Mouse (Mus musculus): ENCODE measurements at regions not wholly inside any gene's neighbourhood (a gene's known extent, or its start where the extent isn't known, plus 50 kb on each side); places are given as distances from the start of the nearest gene placed in this dataset.

DNA sequence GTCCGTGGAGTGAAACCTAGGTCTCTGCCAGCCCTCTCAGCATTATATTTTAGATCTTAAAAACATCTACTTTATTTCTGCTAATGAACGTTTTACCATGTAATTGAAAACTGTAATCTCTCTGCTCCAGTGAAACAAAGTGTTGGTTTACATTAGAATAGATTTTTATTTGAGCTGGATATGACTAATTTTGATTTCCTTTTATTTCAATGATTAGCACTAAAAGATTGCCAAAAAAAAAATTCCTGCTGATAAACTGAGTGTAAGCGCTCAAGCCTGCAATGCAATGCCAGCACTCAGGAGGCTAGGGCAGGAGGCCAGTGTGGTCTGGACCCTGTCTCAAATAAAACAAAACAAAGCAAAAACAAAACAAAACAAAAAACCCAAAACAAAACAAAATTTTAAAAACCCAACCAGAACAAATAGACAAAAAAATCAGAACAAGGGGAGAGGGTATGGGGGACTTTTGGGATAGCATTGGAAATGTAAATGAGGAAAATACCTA lies 69.3 kb upstream of the E2f3 start:
- H3K27me3 ChIP-seq (ENCODE audit: low read depth, poor library complexity, severe bottlenecking): no peaks in the 10 kb centered on the region
- no peak for DNase-seq (ENCODE audit: low spot score)
- 88% methylated on average over 3 of the region's 3 CpGs for WGBS
- H3K27ac ChIP-seq: no peak overlapping the region
- no peaks in the 10 kb centered on the region for H3K36me3 ChIP-seq
- H3K4me1 ChIP-seq: peaks cover 11% of the 10 kb centered on the region
- no peak overlapping the region for H3K4me3 ChIP-seq
- no peaks in the 10 kb centered on the region for H3K9me3 ChIP-seq (replicated peaks)

DNA sequence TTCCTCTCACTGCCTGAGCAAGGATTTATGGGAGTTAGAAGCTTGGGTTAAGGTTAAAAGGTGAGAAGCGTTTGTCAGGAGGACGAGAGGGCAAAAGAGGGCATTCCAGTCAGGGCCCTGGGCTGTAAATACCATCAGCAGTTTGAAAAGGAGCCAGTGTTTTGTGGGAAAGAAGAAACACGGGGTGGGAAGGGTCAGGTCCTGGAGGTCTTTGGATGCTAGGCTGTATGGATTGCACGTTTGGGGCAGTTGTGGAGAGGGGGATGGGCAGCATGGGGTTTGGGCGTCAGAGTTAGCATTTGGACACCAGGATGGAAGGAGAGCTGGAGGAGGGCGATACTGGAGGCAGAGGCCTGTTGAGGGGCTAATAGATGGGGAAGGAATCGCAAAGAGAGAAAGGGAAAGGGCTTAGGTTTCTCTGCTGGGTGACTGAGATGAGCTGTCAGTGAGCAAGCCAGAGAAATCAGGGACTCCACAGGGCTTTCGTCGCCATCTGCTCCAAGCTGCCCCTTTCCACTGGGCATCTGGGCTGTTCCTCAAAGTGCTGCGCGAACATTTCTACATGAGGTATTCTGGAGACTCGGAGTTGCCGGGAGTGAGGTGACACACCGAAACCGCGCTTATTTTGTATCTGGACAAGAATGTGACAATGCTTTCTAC lies 66.2 kb upstream of the E2f3 start:
- Histone ChIP-seq H3K27ac (no peak overlapping the region; the same call in 1 of the 2 replicates), H3K27me3 (ENCODE audit: low read depth, poor library complexity, severe bottlenecking) (no peaks in the 10 kb centered on the region), H3K9me3 (replicated peaks) (no peaks in the 10 kb centered on the region), H3K36me3 (no peaks in the 10 kb centered on the region), H3K4me3 (no peak overlapping the region), H3K4me1 (peaks cover 11% of the 10 kb centered on the region)
- 43% methylated on average over 16 of the region's 16 CpGs for WGBS
- DNase-seq (ENCODE audit: low spot score): peak; percentile 40

DNA sequence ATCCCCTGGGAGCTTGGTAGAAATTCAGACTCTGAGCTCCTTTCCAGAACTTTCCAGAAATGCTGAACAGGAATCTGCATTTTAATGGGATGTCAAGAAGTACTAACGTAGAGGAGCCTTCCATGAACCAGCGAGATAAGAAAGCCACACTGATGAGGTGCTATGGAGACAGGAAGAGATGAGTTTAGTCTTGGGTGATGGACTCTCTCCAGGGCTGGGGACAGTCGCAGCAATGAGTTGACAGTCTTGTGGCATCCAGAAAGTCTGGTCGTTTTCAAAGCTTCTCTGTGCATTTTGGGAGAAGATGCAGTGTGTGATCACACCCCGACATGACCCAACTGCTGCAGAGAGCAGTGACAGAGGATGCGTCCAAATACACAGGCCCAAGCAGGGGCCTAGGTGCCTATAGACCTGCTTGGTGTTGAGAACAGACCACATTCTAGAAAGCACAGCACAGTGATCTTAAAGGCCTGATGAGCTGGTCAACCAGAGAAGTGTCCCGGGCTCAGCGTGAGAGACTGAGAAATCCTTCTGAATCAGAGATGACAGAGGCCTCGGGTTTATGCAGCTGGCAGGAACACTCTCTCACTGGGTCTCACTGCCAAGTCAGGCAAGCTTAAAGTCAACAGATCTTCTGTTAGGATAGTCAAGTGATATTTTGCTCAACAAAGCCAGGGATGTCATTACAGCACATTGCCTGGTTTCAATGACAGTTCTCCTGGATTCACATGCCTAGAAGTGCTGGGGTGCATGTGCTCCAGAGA lies 65.1 kb upstream of the E2f3 start:
- H3K27ac ChIP-seq: no peak overlapping the region
- 82% methylated on average over 9 of the region's 9 CpGs for WGBS
- no peaks in the 10 kb centered on the region for H3K9me3 ChIP-seq (replicated peaks)
- no peak overlapping the region for H3K4me3 ChIP-seq
- peaks cover 11% of the 10 kb centered on the region for H3K4me1 ChIP-seq
- no peaks in the 10 kb centered on the region for H3K27me3 ChIP-seq (ENCODE audit: low read depth, poor library complexity, severe bottlenecking)
- H3K36me3 ChIP-seq: no peaks in the 10 kb centered on the region
- no peak for DNase-seq (ENCODE audit: low spot score)

DNA sequence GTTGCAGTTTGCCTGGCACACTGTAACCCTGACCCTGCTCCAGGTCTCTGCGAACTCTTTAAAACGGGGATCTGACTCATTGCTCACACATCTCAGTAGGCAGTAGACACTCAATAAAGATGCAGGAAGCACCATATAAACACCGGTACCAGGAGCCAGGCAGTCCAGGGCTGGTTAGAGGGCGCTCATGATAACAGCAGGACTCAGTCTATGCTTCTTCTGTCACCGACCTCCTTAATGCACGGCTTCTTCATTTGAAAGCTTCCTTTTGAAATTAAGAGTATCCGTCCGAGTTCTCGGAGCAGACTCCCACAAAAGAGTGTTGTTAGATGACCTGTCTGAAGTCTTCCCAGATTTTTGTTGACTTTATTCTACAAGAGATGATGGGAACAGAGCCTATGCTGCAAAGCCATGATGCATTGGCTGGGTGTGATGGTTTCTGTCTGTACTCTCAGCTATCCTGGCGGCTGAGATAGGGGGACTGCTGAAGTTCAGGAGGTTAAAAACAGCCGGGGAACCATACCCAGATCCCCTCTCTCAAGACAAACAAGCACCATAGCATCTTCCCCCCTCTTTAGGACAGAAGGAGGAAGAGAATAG lies 62.5 kb upstream of the E2f3 start:
- no peaks in the 10 kb centered on the region for H3K27me3 ChIP-seq (ENCODE audit: low read depth, poor library complexity, severe bottlenecking)
- 74% methylated on average over 11 of the region's 11 CpGs for WGBS

DNA sequence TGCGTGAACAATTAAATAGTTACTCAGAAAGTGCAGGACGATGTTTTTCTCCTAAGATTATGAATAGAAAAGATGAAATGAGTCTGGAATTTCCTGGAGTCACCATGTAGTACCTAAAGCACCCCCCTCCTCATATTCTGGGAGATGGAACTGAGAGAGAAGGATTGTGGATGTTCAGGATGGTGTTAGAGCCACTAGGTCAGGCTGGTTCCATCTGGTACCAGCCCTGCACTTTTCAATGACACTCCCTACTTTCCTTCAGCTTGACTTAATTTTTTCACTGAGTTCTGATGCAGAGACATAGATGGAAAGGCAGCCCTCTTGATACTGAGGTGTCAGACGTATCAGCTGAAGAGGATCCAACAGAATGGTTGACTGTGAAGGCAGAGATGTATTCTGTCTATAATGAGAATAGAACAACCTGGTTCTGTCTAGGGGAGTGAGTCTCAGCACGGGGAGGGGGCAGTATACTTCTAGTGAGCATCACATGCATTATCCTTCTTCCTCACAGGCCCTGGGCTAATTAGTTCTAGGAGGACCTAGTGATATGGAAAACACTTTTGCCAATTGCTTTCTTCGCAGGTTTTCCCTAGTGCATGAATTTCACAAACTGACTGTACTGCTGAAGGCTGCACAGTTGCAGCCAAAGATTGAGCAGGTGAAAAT lies 60.8 kb upstream of the E2f3 start:
- DNase-seq (ENCODE audit: low spot score): no peak
- WGBS: 88% methylated on average over 5 of the region's 5 CpGs
- no peak overlapping the region for H3K27ac ChIP-seq

More for the DNA sequence above, 62.5 kb upstream of the E2f3 start:
- Histone ChIP-seq H3K9me3 (replicated peaks) (no peaks in the 10 kb centered on the region), H3K4me3 (no peak overlapping the region), H3K36me3 (no peaks in the 10 kb centered on the region), H3K27ac (no peak overlapping the region), H3K4me1 (peaks cover 11% of the 10 kb centered on the region)
- DNase-seq (ENCODE audit: low spot score): no peak

DNA sequence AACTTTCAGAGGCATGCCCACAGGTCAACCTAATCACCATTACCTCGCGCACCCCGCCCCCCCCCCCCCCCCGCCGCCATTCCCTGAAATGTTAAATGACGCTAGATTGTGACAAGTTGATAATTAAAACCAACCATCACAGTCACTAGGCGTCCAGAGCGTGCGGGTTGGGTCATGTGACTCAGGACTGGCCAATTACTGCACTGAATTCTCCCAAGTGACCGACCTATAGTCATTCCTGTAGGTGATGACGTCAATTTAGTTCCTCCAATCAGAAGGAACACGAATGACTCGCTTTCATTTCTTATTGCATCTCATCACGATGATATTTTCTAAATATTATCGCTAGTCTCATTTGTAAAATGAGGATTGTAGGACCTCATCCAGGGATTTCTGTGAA lies 60.2 kb upstream of the E2f3 start:
- Histone ChIP-seq H3K27ac (no peak overlapping the region), H3K9me3 (replicated peaks) (no peaks in the 10 kb centered on the region), H3K36me3 (no peaks in the 10 kb centered on the region), H3K4me1 (no peaks in the 10 kb centered on the region), H3K4me3 (no peak overlapping the region), H3K27me3 (ENCODE audit: low read depth, poor library complexity, severe bottlenecking) (no peaks in the 10 kb centered on the region)
- 66% methylated on average over 15 of the region's 15 CpGs for WGBS
- DNase-seq (ENCODE audit: low spot score): no peak

More for the DNA sequence above, 60.8 kb upstream of the E2f3 start:
- Histone ChIP-seq H3K9me3 (replicated peaks) (no peaks in the 10 kb centered on the region), H3K27me3 (ENCODE audit: low read depth, poor library complexity, severe bottlenecking) (no peaks in the 10 kb centered on the region), H3K4me3 (no peak overlapping the region), H3K36me3 (no peaks in the 10 kb centered on the region), H3K4me1 (peaks cover 3% of the 10 kb centered on the region)

DNA sequence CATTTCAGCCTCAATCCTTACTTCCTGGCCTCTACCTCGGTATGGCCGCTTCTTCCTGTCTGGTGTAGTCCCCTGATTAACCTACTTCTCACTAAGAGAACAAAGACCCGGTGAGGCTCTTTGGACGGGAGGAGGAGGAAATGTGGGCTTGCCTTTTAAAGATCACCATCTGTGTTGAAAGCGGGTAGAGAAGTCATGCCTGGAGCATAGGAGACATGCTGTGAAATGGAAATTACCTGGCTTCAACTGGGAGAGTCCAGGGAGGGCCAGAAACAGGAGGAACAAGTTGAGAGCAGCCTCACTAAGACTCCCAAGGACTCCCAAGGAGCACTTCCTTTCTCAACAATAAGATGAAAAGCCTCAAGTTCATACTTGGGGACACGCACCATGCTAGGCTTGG lies 59.4 kb upstream of the E2f3 start:
- H3K27me3 ChIP-seq (ENCODE audit: low read depth, poor library complexity, severe bottlenecking): no peaks in the 10 kb centered on the region
- no peak for DNase-seq (ENCODE audit: low spot score)
- no peaks in the 10 kb centered on the region for H3K9me3 ChIP-seq (replicated peaks)
- WGBS: 78% methylated on average over 6 of the region's 6 CpGs
- no peaks in the 10 kb centered on the region for H3K36me3 ChIP-seq
- no peak overlapping the region for H3K4me3 ChIP-seq
- H3K4me1 ChIP-seq: no peaks in the 10 kb centered on the region
- H3K27ac ChIP-seq: no peak overlapping the region

DNA sequence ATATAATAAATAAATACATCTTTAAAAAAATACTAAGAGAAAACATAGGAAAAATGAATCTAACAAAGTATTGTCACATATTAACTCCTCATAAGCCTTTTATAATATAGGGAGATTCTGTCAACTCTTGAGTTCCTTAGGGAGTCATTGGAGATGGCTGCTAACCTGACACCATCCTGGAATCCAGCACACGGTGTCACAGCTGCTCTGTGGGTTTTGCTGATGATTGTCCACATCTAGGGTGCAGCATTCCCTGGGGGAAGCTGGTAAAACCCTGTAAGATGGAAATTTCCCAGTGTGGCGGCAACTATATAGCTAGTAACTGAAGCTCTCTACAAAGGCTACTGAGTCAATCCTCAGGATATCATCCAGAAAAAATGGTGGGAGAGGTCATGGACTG lies 58.9 kb upstream of the E2f3 start:
- no peak overlapping the region for H3K4me3 ChIP-seq
- H3K9me3 ChIP-seq (replicated peaks): no peaks in the 10 kb centered on the region
- no peak for DNase-seq (ENCODE audit: low spot score)
- no peaks in the 10 kb centered on the region for H3K27me3 ChIP-seq (ENCODE audit: low read depth, poor library complexity, severe bottlenecking)
- H3K4me1 ChIP-seq: no peaks in the 10 kb centered on the region
- 84% methylated on average over 2 of the region's 2 CpGs for WGBS
- H3K27ac ChIP-seq: no peak overlapping the region
- no peaks in the 10 kb centered on the region for H3K36me3 ChIP-seq

DNA sequence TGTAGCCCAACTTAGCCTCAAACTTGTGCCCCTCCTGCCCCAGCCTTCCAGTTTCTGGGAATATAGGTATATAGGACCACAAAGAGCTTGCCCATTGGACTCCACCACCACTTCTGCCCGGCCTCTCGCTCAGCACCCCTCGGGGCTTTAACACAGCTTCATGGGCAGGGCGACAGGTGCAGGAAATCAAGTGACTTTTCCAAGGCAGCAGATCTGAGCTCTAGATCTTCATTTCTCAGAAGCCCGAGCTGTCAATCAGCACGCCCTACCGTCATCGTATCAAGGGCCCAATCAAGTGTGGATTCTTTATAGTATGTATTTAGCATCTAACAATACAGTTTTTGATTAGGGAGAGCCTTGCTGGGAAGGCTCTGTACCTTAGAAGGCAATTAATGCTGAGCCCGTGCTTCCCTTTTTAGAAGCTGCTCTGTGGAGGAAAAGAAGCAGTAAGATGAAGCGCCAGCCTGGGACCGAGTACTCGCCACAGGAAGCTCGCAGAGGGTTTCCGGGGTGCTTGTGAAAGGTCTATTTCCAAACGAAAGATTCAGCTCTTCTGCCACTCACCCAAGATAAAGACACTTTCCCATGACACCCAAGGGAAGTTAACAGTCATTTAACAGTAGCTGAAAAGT lies 56.9 kb upstream of the E2f3 start:
- H3K27me3 ChIP-seq (ENCODE audit: low read depth, poor library complexity, severe bottlenecking): no peaks in the 10 kb centered on the region
- no peak for DNase-seq (ENCODE audit: low spot score)
- H3K4me3 ChIP-seq: no peak overlapping the region
- no peaks in the 10 kb centered on the region for H3K4me1 ChIP-seq
- no peak overlapping the region for H3K27ac ChIP-seq
- H3K36me3 ChIP-seq: no peaks in the 10 kb centered on the region
- H3K9me3 ChIP-seq (replicated peaks): no peaks in the 10 kb centered on the region
- 80% methylated on average over 15 of the region's 15 CpGs for WGBS

DNA sequence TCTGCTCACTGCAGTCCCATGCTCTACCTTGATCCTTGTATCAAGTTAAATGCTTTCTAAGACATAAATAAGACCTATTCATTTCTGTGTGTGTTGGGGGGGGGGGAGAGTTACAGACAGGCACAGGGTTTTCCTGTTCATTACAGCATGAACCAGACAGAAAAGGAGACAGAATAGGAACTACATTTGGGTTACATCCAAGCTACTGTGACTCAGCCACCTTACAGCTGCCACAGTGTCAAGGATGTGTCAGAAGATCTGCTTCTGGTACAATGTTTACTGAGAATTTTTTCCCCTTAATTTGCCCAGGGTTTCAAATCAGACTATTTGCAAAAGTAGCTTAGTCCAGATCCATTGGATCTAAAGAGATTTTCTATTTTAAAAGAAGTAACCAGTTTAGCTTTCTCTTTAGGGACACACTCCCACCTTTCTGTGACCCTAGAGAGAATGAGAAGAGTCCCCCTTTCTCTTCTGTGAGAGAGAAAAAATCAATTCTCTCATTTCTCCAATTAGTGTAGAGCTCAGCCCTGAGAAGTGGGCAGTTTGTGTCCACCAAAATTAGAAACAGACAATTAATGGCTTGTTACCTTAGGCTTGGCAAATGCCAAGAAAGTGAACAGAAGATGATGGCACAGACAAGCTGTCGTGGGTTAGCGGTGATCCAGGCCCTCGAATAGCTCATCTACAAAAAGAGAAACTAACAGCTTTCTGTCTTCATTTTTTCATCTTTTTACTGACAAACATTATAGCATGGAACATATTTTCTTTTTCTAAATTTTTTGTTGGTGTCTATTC lies 55.8 kb upstream of the E2f3 start:
- WGBS: 93% methylated on average over 3 of the region's 3 CpGs
- Histone ChIP-seq H3K9me3 (replicated peaks) (no peaks in the 10 kb centered on the region), H3K4me3 (no peak overlapping the region), H3K27ac (no peak overlapping the region), H3K36me3 (no peaks in the 10 kb centered on the region), H3K27me3 (ENCODE audit: low read depth, poor library complexity, severe bottlenecking) (no peaks in the 10 kb centered on the region), H3K4me1 (no peaks in the 10 kb centered on the region)
- DNase-seq (ENCODE audit: low spot score): no peak

DNA sequence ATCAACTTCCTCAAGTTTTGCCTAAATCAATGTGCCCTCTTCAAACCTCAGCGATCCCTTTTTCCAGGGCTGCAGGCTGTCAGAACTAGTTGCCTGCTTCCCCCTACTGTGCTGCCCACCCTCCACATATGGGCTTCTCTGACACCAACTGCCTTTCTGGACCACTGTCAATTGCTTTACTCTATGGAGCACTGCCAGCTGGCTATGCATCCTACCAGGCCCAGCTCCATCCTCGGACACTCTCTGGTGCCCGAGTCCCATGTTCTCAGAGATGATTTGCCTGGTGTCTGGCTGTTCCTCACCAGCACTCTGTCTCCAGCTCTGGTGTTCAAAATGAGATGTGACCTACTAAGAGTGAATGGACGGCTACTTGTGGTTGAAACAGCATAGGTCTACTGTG lies 54.4 kb upstream of the E2f3 start:
- no peak overlapping the region for H3K4me3 ChIP-seq
- 90% methylated on average over 4 of the region's 4 CpGs for WGBS
- H3K4me1 ChIP-seq: no peaks in the 10 kb centered on the region
- H3K9me3 ChIP-seq (replicated peaks): no peaks in the 10 kb centered on the region
- H3K36me3 ChIP-seq: no peaks in the 10 kb centered on the region
- DNase-seq (ENCODE audit: low spot score): no peak
- no peaks in the 10 kb centered on the region for H3K27me3 ChIP-seq (ENCODE audit: low read depth, poor library complexity, severe bottlenecking)
- H3K27ac ChIP-seq: no peak overlapping the region

DNA sequence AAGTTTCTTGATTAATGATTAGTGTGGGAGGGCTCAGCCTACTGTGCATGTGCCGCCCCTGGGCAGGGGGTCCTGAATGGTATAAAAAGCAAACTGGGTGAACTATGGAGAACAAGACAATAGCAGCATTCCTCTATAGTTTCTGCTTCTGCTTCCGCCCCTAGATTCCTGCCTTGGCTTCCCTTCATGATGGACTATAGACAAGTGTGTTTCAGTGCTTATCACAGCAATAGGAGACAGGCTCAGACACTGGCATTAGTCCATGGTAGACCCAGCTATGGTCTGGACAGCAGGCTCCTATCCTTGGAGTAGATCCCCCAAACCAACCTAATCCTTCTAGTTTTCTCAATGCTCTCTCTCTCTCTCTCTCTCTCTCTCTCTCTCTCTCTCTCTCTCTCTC lies 53.9 kb upstream of the E2f3 start:
- WGBS: 83% methylated on average over 2 of the region's 2 CpGs
- Histone ChIP-seq H3K4me1 (no peaks in the 10 kb centered on the region), H3K9me3 (replicated peaks) (no peaks in the 10 kb centered on the region)

More for the DNA sequence above, 53.9 kb upstream of the E2f3 start:
- no peak overlapping the region for H3K4me3 ChIP-seq
- H3K36me3 ChIP-seq: no peaks in the 10 kb centered on the region
- no peak for DNase-seq (ENCODE audit: low spot score)
- H3K27me3 ChIP-seq (ENCODE audit: low read depth, poor library complexity, severe bottlenecking): no peaks in the 10 kb centered on the region
- no peak overlapping the region for H3K27ac ChIP-seq
